ENCODE assay signal across 19 mouse cellular contexts in the genomic region with DNA sequence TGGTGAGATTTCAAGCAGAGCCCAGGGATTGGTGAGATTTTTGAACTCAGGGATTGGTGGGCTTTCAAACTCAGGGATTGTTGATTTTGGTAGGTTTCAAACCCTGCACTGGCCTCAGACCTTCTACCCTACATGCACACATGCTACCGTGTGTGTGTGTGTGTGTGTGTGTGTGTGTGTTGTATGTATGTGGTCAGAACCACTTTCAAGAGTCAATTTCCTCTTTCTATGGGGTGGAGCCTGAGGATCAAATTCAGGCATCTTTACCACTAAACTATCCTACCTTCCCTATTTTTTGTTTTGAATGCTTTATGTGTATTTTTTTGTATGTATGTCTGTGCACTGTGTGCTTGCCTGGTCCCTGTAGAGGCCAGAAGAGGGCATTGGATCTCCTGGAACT. TPM values are rescaled to one million over a fixed set of nuclear protein-coding genes. Genes with fewer than 3 reads are reported as not detected.
DNase-seq lines count a peak whose midpoint lies in the region; ATAC-seq lines count a peak whose summit lies in the region.
"Had no signal": no experiment of that assay in that cellular context is flagged by ENCODE, and none has a peak within 500 bp of the region (broad histone marks: within the 10 kb centered on the region; RNA-seq: fewer than 3 reads in every experiment).

No protein-coding gene starts in this region.

- peak; percentile 32 to 49; a peak in 2 of 4 replicates for ATAC-seq in hematopoietic stem cell, adult 5-6 weeks (replicated peaks in 1 of 2; ENCODE audit: insufficient read depth in 1 of 2, low FRiP score in 2 of 2, low TSS enrichment in 1 of 2, low read depth in 1 of 2, poor library complexity in 2 of 2, severe bottlenecking in 2 of 2)
- ATAC-seq in monocyte, adult 5-6 weeks (replicated peaks; ENCODE audit: insufficient number of reproducible peaks, low FRiP score, low TSS enrichment, poor library complexity, severe bottlenecking) = peak; percentile 48
- ATAC-seq: forebrain, embryonic 15.5 days; hindbrain, embryonic 16.5 days; intestine, embryonic 15.5 days had no signal

- DNase-seq in MEL-GATA-1-ER (ENCODE audit: extremely low read depth, low read depth) (peak; percentile 25), MN1 (ENCODE audit: low spot score) (no peak)
- DNase-seq in retina, embryonic 14.5 days (ENCODE audit: low spot score) = no peak
- no peak for DNase-seq in cerebellum, adult 18-20 months
- DNase-seq in cerebellum, adult 11 months = no peak
- DNase-seq: adrenal gland, postnatal 10 days; adrenal gland, postnatal 36 days; cerebellum, adult 11-12 months; cerebellum, adult 9-10 months; cerebellum, postnatal 14 days; gastrocnemius, postnatal 25 days; kidney, adult 11 months had no signal

RNA-seq across cellular contexts. Expression of a gene that starts 13.1 kb away (rescaled TPM):
- total RNA-seq in hematopoietic stem cell, adult 5-6 weeks (2017) = 0.38 TPM in 1 of 2 replicates, not detected in the other
- total RNA-seq in monocyte, adult 5-6 weeks (2017) = 0.97 to 1.4 TPM in 2 of 3 replicates, not detected in the other
- total RNA-seq: gastrocnemius, adult 8-10 months; heart, adult 8-10 months had no signal

RNA-seq across cellular contexts. Expression of a gene that starts 26.5 kb away (rescaled TPM):
- total RNA-seq in hematopoietic stem cell, adult 5-6 weeks (2017) = 16.7 and 23.2 TPM in 2 replicates
- total RNA-seq in monocyte, adult 5-6 weeks (2017) = 3.2 to 5.0 TPM (median 3.9 TPM) in 3 replicates
